Mouse (Mus musculus): ENCODE measurements around the gene Gpbp1l1. TPM values are rescaled to one million over a fixed set of nuclear protein-coding genes. Genes with fewer than 3 reads are reported as not detected.

Gene Gpbp1l1
- 20.5 and 22.0 TPM in 2 replicates for polyA plus RNA-seq (2015; fragmentation: Nextera tagmentation; extraction: Ambion mirVana)

DNA sequence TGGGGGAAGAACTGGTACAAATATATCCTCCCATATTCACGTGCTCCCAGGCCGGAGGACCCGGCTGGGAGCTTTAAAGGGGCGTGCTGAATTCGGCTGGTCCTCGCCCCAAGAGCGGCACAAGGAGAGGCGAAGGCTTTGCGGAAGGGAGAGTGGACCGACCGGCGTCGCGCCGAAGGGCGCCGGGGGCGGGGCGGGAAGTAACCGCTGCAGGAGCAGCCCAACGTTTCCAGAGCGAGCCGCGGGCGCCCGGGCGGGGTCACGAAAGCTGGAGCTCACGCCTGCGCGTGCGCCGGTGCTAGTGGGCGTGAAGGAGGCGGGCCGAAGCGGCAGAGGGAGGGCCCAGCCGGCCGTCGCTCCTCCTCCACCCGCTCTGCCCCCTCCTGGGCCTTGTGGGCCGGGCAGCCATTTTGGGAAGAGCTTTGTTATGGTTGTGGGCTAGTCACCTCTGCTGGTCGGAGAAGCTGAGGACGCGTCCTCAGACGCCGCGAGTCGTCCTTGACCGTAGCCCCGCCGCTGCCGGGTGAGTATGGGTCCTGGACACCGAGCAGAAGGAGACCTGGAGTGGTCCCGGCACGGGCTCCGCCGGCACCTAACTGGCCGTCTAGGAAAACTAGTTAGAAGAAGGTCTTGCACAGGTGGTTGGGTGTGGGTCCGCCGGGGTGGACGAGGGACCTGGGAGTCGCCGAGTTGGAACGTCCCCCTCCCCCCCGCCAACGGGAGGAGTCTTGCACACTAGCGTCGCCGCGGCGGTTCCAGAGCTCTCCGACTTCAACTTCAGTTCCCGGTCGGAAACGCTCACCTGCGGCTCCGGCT lies at the start of gene Gpbp1l1:
Gene Gpbp1l1, plus strand, starts transcription at position 353 of the 816 bp plus-strand sequence.

DNA sequence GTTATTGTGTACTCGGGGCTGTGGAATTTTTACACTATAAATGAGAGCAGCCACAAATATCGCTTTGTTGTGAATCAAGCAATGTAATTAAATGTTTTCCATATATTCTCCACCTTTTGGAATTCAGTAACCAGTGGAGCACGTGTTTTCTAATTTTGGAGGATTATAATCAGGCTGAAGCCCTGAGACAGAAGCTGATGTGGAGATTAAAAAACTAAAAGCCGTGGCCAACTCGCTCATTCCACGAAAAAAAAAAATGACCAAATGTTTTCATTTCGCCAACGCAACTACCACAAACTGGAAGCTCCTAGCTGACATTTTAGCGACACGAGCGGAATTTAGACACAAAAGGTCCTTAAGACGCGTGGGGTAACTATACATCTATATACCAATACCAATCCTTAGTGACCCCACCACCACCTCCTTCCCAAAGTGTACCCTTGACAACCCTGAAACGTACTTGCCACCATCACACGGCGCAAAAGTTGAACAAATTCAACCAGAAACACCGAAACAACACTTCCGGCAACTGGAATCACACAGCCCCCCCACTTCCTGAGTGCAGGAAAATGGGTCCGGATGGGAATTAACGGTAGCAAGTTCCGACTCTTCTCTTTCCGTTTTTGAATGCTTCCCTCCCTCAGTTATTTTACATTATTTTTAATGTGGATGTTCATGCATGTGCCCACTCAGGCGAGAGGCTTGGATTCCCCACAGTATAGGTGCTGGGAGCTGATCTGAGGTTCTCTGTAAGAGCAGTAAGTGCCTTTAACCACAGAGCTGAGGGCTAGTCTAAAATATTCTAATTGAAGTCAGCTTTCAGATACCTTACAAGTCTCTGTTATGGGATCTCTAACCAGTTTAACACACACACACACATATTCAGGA lies 1.8 kb upstream of the Gpbp1l1 start, which contains the start of gene Tmem69:
Gene Tmem69, minus strand, starts transcription at position 524 of the 888 bp plus-strand sequence.

DNA sequence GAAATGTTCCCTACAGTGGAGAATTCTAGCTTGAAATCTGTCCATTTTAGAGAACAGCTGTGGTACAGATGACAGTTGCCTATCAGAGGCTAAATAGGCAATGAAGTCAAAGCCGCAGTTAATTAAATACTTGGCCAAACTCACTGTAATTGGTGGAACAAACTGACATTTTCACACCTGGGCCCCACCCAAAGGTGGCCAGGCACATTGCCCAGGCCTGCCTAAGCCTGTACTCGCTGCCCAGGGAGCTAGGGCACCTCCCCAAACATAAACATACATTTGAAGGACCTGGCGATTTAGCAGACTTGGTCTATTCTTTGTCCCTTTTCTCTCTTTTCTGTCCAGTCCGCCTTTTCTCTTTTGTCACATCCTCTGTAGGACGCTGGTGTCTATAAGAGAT lies 38.9 kb downstream of the Gpbp1l1 start, which contains the start of gene Ccdc17:
Gene Ccdc17, plus strand, starts transcription at position 276 of the 400 bp plus-strand sequence.

DNA sequence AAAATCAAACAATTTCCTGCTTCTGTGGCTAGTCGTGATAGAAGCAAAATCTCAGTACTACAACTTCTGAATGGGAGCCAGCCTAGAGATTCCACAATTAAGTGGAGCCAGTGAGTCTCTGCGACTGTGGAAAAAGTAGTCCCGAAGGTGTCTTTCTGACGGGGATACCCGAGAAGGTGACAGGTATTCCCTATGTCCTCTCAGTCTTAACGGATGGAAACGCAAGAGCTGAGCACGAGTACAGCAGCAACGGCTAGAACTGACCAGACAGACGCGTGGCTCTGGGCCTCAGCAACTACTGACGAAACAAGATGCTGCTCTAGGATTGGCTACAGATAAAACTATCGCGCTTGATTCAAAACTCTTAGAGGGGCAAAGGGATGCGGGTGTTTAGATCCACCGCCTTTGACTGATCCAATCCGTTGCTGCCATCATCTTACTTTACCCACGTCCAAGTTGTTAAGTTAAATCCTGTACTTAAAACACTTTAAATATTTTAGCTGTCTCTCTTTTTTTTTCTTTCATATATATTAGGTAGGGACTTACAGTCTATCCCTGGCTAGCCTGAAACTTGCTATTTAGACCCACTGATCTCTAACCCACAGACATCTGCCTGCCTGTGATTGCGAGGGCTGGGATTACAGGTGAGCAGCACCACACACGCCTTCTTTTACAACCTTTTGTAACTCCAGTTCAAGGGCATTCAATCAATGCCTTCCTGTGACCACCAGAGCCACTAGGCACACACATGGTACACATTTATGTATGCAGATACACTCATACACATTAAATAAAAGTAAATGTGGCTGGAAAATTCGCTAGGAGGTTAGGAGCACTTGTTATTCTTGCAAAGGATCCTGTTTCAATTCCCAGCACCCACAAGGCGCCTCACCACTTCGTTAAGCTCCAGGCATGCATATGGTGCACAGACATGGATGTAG lies 70.5 kb downstream of the Gpbp1l1 start, which contains the start of gene Nasp:
Gene Nasp, minus strand, starts transcription at position 220 of the 941 bp plus-strand sequence.

Other genes starting within 250 kb of the Gpbp1l1 start
- gene Mast2, start 93.5 kb upstream of the Gpbp1l1 start, polyA plus RNA-seq (2015; fragmentation: Nextera tagmentation; extraction: Ambion mirVana): 20.7 and 24.9 TPM in 2 replicates
- gene Ipp, start 50.1 kb upstream of the Gpbp1l1 start, polyA plus RNA-seq (2015; fragmentation: Nextera tagmentation; extraction: Ambion mirVana): 13.9 and 14.0 TPM in 2 replicates
- 22.3 and 24.0 TPM in 2 replicates for gene Tmem69, start 1.7 kb upstream of the Gpbp1l1 start, polyA plus RNA-seq (2015; fragmentation: Nextera tagmentation; extraction: Ambion mirVana)
- 3.6 and 4.7 TPM in 2 replicates for gene Ccdc17, start 39.0 kb downstream of the Gpbp1l1 start, polyA plus RNA-seq (2015; fragmentation: Nextera tagmentation; extraction: Ambion mirVana)
- 19.7 and 26.7 TPM in 2 replicates for gene Nasp, start 70.3 kb downstream of the Gpbp1l1 start, polyA plus RNA-seq (2015; fragmentation: Nextera tagmentation; extraction: Ambion mirVana)
- 409 and 505 TPM in 2 replicates for gene Akr1a1, start 94.0 kb downstream of the Gpbp1l1 start, polyA plus RNA-seq (2015; fragmentation: Nextera tagmentation; extraction: Ambion mirVana)
- gene Prdx1, start 127.9 kb downstream of the Gpbp1l1 start, polyA plus RNA-seq (2015; fragmentation: Nextera tagmentation; extraction: Ambion mirVana): 559 and 700 TPM in 2 replicates
- gene Mmachc, start 150.7 kb downstream of the Gpbp1l1 start, polyA plus RNA-seq (2015; fragmentation: Nextera tagmentation; extraction: Ambion mirVana): 21.8 and 23.0 TPM in 2 replicates
- 9.9 and 11.5 TPM in 2 replicates for gene Ccdc163, start 150.9 kb downstream of the Gpbp1l1 start, polyA plus RNA-seq (2015; fragmentation: Nextera tagmentation; extraction: Ambion mirVana)
- gene Tesk2, start 163.3 kb downstream of the Gpbp1l1 start, polyA plus RNA-seq (2015; fragmentation: Nextera tagmentation; extraction: Ambion mirVana): 3.0 and 3.5 TPM in 2 replicates
- gene Toe1, start 250.0 kb downstream of the Gpbp1l1 start, polyA plus RNA-seq (2015; fragmentation: Nextera tagmentation; extraction: Ambion mirVana): 12.7 and 14.5 TPM in 2 replicates

All from skeletal muscle tissue, postnatal 0 days (tissue).